Mouse (Mus musculus): ENCODE results near the gene Crabp2.

Gene Crabp2

DNA sequence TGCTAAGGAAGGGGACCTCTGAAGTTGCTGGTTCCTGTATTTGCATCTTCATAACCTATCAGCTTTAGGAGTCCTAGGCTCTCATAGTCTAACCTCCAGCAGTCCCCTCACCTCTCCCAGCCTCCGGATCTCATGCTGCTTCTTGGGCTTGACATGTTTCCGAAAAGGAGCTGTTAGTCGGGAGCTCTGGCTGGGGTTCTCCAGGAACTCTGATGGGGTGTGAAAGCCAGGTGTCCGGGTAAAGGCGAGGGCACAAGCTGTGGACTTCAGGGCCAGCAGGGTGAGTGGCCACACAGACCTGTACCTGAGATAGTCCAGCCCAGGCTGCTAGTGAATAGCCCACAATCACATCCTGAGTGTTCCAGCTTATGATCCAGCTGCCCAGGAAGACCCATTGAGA lies 21.0 kb upstream of the Crabp2 start:
- no peak for DNase-seq (ENCODE audit: low read depth)

DNA sequence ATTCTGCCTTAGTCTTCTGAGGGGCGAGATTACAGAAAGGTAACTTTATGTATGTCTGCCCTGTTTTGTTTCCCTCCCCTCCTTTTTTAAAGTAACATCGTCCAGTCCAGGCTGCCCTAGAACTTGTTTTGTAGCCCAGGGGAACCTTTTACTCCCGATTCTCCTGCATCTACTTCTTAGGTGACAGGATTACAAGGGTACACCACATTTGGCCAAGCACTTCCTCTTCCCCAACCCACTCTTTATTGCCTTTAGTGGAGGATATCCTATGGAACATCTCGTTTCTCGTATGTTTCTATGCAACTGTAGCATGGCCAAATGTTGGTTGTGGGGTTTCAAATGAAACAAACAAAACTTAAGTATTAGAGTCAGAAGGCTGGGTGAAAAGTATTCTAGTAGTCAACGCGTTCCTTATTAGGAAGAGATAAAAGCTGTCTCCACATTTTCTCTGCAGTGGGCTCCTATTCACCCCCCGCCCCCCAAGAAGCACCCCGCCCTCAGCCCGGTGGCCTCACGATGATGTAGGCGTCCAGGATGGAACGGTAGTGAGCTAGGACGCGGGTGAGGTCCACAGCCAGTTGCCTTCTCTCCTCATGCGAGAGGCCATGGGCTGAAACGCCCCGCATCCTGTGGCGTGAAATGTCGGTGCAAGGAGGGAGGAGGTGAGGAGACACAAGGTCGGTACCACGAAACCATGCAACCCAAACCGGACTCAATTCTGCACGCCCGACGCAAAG lies 19.0 kb upstream of the Crabp2 start:
- peak; percentile 21 for DNase-seq (ENCODE audit: low read depth)

DNA sequence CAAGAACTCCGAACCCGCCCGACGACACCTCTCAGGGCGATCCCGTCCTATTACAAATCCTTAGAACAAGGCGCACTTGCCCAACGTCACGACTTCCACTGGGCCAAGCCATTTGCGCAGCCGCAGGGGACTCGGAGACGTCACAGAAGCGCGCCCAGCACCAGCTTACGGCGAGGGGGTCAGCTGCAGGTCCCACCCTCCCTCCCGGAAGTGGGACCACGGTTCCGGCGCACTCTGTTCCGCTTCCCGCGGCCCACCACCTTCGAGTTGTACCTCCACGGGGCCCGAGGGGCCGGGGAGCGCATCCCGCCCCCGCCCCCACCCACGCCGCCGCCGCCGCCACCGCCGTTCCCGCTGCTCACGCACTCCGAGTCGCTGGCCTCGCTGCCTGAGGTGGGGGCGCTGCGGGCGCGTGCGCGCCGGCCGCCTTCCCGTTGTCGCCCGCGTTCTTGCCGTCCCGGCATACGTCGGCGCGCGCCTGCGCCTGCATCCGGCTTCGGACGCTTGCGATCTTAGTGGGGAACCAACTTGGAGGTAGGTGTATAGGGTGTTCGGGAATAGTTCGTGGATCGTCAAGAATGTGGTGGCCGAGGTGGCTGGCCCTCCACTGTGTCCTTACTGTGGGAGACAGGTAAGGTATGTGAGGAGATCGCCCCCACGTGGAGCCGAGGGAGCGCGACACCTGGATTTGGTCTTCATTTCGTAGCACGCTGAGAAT lies 18.2 kb upstream of the Crabp2 start, which contains the start of the genes Isg20l2 and Rrnad1:
Gene Isg20l2, plus strand, starts transcription at position 237 of the 718 bp plus-strand sequence.
Gene Rrnad1, minus strand, starts transcription at position 640 of the 718 bp plus-strand sequence.
- DNase-seq (ENCODE audit: low read depth) = peak; percentile 97

DNA sequence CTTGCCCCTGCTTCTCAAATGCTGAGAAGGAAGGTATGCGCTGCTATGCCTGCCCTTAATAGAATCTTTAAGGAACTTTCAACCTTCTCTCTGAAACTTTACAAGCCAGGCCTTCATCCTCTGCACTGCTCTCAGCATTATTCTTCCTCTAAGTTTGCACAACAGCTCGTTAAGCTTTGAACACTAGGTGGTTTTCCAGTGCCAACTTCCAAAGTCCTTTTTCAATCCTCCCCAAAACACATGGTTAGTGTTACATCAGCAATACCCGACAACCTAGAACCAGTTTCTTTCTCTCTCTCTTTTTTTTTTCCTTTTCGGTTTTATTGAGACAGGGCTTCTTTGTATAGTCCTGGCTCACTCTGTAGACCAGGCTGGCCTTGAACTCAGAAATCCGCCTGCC lies 14.4 kb upstream of the Crabp2 start:
- no peak for DNase-seq (ENCODE audit: low read depth)

DNA sequence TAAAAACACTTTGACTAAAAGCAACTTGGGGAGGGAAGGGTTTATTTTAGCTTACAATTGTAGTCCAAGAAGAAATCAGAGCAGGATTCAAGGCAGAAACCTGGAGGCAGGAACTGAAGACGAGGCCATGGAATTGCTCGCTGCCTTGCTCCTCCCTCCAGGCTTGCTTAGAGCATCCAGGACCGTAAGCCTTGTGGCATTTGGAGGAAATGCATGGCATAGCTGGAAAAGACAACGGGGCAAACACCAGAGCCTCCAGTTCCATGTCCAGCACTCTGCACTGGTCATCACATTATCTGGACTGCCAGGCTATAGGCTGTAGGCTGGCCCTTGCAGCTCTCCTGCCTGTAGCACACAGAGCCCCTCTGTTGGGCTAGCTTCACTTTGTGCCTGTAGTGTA lies 14.0 kb upstream of the Crabp2 start:
- DNase-seq (ENCODE audit: low read depth) = no peak

DNA sequence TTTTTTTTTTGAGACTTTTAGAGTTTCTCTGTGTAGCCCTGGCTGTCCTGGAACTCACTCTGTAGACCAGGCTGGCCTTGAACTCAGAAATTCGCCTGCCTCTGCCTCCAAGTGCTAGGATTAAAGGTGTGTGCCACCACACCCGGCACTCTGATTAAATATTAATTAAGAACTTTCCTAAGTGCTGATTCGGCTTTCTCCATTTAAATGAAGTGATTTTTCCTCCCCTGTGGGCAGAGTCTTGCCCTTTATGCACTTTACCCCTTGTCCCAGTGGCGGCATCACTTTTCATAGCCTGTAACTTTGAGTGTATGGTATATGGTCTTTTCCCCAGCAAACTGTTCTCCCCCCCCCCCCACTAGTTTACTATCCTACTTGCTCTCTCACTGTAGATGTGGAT lies 13.3 kb upstream of the Crabp2 start:
- DNase-seq (ENCODE audit: low read depth) = no peak

DNA sequence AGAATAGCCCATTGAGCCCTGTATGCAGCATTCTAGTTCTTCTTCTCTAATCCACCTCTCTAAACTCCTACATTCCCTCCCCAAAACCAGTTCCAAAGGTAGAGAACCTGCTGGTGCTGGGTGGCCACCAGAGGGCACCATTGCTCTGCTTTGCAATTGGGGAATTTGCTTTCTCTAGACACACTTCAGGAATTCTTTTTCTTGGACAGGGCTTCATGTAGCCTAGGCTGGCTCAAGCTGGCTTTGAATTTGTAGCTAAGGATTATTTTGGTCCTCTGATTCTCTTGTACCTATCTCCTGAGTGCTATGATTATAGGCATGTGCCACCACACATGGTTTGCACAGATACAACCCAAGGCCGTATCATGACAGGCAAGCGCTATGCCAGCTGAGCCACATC lies 12.7 kb upstream of the Crabp2 start:
- DNase-seq (ENCODE audit: low read depth) = peak; percentile 75

DNA sequence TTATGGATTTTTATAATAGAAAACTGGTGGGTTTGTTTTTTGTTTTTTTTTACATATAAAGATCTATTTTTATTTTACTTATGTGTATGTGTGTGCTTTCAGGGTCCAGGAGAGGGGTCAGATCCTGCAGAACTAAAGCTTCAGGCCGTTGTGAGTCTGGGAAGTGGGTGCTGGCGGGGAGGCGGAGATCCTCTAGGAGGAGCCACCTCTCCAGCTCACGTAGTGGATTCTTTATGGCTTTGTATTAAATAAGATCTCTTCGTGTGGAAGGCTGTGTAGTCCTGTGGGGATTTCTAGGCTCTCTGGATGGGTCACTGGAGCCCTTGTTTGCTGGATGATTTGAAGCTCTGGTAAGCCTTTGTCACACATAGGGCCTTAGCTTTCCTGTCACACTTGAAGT lies 7.9 kb upstream of the Crabp2 start:
- no peak for DNase-seq (ENCODE audit: low read depth)

DNA sequence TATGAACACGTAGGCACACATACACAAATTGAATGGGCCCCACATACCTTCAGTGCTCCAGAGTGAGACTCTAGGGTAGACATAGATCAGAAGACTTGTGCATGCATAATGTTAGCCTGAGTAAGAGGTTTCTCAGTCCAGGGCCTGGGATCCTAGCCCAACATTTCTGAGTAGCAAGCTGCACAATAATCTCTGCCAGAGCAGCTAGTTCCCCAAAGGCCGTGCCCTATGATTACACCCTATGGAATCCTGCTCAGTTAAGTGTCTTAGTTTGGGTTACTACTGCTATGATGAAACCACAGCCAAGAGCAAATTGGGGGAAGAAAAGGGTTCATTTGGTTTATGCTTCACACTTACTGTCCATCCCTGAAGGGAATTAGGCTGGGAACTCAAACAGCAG lies 6.0 kb upstream of the Crabp2 start:
- DNase-seq (ENCODE audit: low read depth) = no peak

DNA sequence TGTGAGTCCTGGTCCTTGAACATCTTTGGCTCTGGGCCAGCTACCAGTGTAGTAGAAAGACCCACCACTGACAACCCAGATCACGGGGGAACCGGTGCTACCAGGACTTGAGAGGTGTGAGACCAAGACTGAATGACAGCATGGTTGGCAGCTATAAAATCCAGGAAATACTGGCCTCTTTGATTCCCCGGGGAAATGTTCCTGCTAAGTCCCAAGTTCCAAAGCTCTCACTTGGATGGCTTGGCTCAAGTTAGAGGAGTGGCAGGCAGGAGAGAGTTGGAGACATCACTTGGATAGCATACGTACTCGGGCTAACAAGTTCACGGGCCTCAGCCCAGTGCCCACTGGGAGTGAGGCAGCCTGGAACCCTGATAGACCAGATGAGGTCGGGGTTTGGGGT lies 4.9 kb upstream of the Crabp2 start:
- DNase-seq (ENCODE audit: low read depth) = no peak

DNA sequence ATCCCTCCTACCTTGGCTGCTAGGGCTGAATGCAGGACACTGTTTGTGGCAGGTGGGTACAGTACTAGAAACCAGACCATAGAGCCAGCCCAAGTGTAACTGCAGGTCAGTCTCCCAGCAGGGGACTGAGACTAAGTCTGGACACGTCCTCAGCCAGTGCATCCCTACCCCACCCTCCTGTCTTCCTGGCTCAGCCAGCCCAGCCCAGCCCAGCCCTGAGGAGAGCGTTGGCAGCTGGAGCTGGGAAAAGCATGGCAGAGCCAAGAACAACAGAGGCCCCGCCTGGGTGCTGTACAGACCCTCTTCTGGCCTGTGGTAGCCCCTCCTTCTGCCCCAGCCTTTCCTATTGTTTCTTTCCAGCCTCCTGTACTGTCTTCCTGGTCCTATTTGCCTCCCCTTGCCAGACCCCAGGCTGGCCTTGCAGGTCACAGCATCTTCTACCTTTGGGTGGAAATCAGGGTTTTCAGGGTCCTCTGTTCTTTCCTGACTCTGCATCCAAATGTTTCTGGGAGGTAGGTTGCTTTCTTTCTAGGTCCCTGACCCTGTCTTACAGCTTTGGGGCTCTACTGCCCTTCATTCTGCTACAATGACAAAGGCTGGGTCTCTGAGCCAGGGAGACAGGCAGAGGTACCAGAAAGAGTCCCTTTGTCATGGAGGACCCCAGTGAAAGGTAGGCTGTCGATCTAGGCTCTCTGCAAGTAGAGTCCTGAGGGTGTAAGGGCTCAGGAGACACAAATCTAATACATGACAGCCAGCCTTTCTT lies 3.4 kb upstream of the Crabp2 start:
- no peak for DNase-seq (ENCODE audit: low read depth)

DNA sequence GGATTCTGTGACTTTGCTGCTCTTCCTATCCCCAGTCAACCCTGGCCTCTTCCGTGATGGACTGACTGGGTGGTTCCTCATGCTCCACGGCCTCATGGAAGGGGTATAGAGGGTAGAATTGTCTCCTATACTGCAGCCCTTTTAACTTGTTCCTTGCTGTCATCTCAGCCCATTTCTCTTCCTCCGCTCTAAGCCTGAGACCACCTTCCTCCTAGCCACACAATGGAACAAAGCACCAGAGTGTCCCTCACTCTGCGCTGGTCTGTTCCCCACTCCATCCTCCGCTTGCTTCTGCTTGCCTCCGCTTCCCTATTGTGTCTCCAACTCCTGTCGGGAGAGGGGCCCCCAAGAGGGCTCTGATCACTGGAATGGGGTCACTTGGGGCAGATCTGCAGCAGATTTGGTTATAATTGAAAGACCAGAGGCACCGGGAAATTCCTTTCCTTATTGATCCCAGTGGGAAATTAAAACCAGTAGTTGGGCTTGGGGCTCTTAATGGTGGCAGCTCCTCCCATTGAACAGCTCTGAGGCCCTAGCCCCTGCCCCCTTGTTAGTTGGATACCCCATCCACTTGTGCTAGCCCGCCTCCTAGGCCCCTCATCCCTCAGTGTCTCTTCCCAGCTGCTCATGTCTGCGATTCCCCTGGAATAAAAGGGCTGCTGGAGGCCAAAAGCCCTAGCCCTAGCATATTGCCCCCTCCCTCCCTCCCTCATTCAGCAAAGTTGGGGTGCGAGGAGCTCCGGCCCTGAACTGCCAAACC lies 2.5 kb upstream of the Crabp2 start:
- DNase-seq (ENCODE audit: low read depth) = no peak

DNA sequence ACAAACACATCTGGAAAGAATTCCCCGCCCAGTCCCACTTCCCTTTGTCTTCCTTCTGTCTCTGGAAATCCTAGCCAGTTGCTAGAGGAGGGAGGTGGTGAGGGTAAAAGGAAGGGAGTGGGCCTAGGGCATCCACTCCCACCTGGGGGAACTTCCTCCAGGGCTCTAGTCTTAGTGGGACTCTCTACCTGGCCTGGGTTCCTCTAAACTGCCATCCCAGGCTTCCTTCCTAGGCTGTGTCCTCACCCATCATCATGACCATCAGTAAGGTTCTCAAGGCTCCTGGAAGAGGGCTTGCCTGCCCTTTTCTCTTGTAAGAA lies 2.0 kb upstream of the Crabp2 start:
- no peak for DNase-seq (ENCODE audit: low read depth)

DNA sequence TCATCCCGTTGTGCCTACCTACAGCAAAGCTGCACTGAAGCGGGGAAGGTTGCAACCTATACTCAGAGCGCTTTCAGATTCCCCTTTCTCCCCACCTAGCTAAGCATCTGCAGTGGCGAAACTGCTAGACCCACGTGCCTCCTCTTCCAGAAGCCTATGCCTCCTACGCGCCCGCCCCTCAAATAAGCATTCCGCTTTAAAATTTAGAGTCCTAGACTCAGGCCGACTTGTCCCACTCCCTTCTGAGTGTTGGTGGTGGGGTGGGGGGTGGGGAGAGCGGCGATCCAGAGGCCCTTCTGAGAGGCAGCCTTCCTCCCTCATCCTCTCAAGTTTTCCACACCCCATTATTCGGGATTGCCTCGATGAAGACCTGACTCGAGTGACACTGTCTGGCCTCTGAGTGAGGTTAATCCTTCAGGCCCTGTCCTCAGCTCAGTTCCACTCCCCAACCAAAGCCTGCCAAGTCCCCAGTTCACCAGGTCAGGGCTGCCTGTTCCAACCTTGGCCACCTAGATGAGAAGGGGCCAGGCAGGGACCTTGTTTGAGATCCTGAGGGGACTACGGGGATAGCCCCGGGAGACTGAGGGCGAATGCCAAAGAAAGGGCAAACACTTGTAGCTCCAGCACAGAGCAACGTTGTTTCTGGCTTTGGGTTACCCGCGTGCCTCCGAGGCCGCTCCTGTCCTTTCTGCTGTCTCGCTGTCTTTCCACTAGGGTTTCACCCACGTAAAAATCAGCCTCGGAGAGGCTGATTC lies 1.2 kb upstream of the Crabp2 start:
- DNase-seq (ENCODE audit: low read depth) = peak; percentile 43

DNA sequence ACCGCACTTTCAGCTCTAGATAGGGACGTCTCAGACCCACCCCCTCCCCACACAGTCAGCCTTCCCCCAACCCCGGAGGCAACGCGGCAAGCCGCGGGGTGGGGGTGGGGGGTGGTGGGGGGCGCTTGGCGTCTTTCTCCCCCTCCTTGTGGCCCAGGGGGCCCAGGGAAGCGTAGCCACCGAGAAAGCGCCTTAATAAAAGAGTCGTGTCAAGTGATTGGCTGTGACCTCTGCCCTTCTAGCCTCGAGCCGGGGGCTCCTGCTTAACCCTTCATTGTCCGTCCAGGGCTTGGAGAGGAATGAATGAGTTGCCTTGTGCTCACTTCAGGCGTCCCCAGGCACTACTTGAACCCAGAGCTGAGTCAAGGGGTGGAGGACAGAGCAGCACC lies 661 bp upstream of the Crabp2 start:
- no peak for DNase-seq (ENCODE audit: low read depth)

DNA sequence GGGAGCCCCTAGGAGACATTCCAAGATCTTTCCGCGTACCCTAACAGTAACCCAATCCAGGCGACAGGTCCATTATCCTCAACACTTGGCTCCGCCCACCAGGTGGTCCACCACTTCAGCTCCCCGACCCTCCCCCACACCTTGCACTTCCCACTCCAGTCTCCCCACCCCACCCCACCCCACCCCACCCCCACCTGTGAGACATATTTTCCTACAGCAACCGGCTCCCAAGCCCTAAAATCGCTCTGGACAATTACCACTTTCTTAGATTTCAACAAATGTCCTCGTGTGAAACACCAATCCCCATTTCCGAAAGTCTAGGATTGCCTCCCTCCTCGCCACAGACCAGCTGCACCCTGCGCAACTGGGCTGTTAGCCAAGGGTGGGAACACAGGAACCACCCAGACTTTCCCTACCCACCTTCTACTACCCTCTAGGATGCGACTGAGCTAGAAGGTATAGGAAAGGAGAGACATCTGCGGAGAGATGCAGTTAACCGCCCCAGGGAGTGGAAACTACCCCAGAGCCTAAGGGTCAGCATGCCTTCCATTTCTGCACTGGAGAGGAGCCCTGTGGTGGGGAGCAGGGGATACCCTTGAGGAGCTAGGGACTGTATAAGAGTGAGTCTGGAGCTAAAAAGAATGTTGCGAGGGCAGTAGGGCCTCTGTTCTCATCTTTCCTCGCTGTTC lies 944 bp downstream of the Crabp2 start:
- DNase-seq (ENCODE audit: low read depth) = no peak

DNA sequence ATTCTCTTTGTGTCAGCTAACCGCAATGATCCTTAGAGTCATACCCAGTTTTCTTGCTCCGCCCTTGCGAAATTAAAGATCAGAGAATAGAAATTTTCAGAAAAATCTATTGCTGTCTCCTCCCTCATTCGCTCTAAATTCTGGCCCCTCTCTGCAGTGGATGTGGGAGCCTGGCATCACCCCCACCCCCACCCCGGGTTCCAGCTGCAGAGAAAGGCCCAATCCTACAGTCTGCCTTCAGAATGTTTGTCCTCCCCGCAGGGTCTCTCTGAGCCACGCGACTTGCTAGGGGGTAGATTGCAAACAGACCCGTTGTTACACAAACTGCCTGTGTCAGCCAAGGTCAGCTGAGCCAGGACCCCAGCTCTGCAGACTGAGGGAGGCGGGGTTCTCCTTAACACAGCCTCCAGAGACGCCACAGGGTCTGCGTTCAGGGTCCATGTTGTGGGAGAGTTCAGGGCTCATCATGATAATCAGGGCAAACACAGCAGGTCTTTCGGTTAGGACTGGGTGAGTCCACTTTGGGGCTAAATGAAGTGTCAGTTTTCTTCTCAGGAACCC lies 1.6 kb downstream of the Crabp2 start:
- no peak for DNase-seq (ENCODE audit: low read depth)

DNA sequence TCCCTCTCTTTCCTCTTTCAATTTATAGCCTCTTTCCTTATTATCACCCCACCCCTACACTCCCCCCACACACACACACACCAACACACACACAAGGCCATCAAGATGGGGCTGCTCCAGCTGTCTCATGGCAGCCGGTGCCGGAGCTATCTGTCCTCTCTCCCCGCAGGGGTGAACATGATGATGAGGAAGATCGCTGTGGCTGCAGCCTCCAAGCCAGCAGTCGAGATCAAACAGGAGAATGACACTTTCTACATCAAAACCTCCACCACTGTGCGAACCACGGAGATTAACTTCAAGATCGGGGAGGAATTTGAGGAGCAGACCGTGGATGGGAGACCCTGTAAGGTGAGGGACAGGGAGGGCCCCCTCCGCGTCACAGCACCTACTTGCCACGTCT lies 3.5 kb downstream of the Crabp2 start:
- no peak for DNase-seq (ENCODE audit: low read depth)

DNA sequence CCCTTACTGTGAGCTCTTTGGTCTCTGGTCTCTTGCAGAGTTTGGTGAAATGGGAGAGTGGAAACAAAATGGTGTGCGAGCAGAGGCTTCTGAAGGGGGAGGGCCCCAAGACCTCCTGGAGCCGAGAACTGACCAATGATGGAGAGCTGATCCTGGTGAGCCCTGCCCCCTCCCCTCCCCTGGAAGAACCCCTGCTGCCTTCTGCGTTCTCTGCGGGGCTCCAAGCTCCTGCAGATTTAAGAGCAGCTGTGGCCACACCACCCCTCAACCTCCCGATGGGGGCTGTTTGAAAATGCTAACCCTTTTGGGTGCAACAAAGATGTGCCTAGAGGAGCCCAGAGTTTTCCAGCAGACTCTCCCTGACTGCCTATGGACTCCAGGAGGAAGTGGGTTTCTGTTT lies 4.0 kb downstream of the Crabp2 start:
- no peak for DNase-seq (ENCODE audit: low read depth)

DNA sequence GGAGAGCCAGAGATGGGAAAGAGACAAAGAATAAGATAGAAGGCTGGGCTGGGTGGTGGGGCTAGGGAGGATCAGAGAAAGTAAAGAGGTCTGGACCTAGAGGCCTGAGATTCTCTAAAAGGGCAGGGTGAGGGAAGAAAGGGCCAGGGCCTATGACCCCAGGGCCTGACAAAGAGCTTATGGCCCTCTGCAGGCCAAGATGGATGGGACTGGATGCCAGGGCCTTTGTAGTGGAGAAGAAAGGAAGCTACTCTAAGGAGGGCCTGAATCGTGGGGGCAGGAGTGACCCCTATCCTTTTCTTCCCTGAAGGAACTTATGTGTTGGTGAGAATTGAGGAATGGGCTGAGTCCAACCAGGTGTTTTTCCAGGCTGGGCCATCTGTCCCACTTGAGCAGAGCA lies 9.6 kb downstream of the Crabp2 start:
- DNase-seq (ENCODE audit: low read depth) = no peak

DNA sequence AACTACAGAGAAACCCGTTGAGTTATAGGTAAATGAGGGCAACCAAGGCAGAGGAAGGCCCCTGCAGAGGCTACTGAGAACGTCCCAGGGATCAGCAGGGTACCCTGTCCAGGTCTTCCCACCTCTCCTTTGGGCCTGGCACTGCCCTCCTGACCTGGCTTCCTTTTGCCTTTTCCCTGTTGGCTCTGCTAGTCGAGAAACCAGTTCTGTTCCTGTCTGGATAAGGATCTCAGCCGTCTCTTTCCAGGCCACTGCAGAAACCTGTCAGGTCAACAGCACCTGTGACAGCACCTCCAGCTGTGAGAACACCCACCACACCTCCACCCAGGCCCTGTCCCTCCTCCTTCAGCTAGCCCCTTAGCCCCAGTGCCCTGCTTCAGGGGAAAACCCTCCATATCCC lies 10.0 kb downstream of the Crabp2 start:
- no peak for DNase-seq (ENCODE audit: low read depth)
